16 mouse cellular contexts compared by ENCODE assay signal in the genomic region with DNA sequence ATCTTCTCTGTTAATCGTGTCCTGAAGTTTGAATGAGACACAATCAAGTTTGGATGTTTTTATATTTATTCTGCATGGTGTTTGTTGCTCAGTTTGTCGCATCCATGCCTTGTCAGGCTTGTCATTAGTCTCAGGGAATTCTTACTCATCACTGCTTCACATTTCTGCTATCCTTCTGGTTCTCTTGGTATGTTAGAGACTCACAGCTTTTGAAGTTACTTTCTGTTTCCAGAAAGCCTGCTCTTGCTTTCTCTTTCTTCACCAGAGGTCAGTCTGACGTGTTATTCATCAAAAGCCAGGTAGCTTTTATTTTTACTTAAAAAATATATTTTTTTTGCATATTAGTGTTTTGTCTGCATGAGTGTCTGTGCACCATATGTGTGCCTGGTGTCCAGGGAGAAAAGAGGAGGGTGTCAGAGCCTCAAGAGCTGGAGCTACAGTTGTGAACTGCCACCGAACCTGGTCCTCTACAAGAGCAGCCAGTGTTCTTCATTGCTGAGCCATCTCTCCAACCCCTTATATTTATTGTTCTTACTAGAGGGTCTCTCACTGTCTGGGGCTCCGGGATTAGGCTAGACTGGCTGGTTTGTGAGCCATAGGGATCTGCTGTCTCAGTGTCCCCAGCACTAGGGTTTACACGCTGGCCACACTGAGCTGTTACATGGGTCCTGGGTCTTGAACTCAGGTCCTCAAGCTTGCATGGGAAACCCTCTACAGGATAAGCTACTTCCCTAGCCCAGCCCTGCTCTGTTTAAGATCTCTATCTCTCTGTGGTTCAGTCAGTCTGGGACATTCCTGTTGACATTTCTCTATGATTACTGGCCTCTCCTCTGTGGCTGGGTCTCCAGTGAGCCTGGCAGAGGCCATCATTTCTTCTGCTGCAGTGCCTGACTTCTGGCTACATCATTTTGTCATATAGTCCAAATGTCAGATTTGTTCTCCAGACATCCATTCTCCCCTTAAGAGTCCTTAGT. TPM values are rescaled to one million over a fixed set of nuclear protein-coding genes. Genes with fewer than 3 reads are reported as not detected.
DNase-seq lines count a peak whose midpoint lies in the region; ATAC-seq and TF ChIP-seq lines count a peak whose summit lies in the region.
"Had no signal": no experiment of that assay in that cellular context is flagged by ENCODE, and none has a peak within 500 bp of the region (broad histone marks: within the 10 kb centered on the region; RNA-seq: fewer than 3 reads in every experiment).

No protein-coding gene starts in this region.

- H3K4me1 ChIP-seq in embryonic facial prominence, embryonic 12.5 days = peaks cover 36% of the 10 kb centered on the region
- H3K4me1 ChIP-seq in embryonic facial prominence, embryonic 10.5 days = peaks cover 54% of the 10 kb centered on the region
- H3K4me1 ChIP-seq in lung, adult 2 months (ENCODE audit: control insufficient read depth, insufficient read depth, low read length) = peaks cover 44% of the 10 kb centered on the region
- H3K4me1 ChIP-seq in brown adipose tissue, adult 24 weeks (ENCODE audit: control insufficient read depth, insufficient read depth, insufficient read length, low read length) = peaks cover 41% of the 10 kb centered on the region

- no peak overlapping the region for H3K9ac ChIP-seq in embryonic facial prominence, embryonic 12.5 days
- H3K9ac ChIP-seq: embryonic facial prominence, embryonic 13.5 days; heart, embryonic 15.5 days; kidney, embryonic 15.5 days; limb, embryonic 15.5 days; neural tube, embryonic 12.5 days had no signal

- 80% methylated on average over 6 of the region's 6 CpGs for WGBS in embryonic facial prominence, embryonic 12.5 days
- WGBS in embryonic facial prominence, embryonic 10.5 days = 82% methylated on average over 6 of the region's 6 CpGs
- 62% methylated on average over 6 of the region's 6 CpGs for WGBS in lung, adult 2 months

- no peak overlapping the region for H3K4me3 ChIP-seq in embryonic facial prominence, embryonic 12.5 days
- H3K4me3 ChIP-seq in embryonic facial prominence, embryonic 10.5 days = no peak overlapping the region
- no peak overlapping the region for H3K4me3 ChIP-seq in lung, adult 2 months (replicated peaks; ENCODE audit: extremely low read depth, low read depth, low read length)
- no peak overlapping the region for H3K4me3 ChIP-seq in brown adipose tissue, adult 24 weeks (ENCODE audit: insufficient read depth, low read depth, low read length)
- H3K4me3 ChIP-seq: embryonic facial prominence, embryonic 13.5 days; forebrain, embryonic 13.5 days; heart, embryonic 15.5 days; kidney, embryonic 15.5 days; limb, embryonic 15.5 days; neural tube, embryonic 12.5 days had no signal

- ATAC-seq in embryonic facial prominence, embryonic 12.5 days (ENCODE audit: insufficient number of reproducible peaks, insufficient read depth, low FRiP score, low TSS enrichment) = no peak
- ATAC-seq: forebrain, embryonic 13.5 days; hindbrain, postnatal 0 days had no signal

- no peak for TF ChIP-seq POLR2A in lung, adult 2 months (IDR thresholded peaks at IDR 0.05; ENCODE audit: borderline replicate concordance, extremely low read depth, low read depth, low read length)

- no peaks in the 10 kb centered on the region for H3K27me3 ChIP-seq in embryonic facial prominence, embryonic 12.5 days
- H3K27me3 ChIP-seq in embryonic facial prominence, embryonic 10.5 days (replicated peaks; ENCODE audit: low read depth, poor library complexity, severe bottlenecking) = no peaks in the 10 kb centered on the region
- H3K27me3 ChIP-seq: embryonic facial prominence, embryonic 13.5 days; forebrain, embryonic 13.5 days; heart, embryonic 15.5 days; kidney, embryonic 15.5 days; limb, embryonic 15.5 days; neural tube, embryonic 12.5 days had no signal

- H3K36me3 ChIP-seq in embryonic facial prominence, embryonic 12.5 days = no peaks in the 10 kb centered on the region
- no peaks in the 10 kb centered on the region for H3K36me3 ChIP-seq in embryonic facial prominence, embryonic 10.5 days (replicated peaks)
- H3K36me3 ChIP-seq: embryonic facial prominence, embryonic 13.5 days; heart, embryonic 15.5 days; kidney, embryonic 15.5 days; limb, embryonic 15.5 days; neural tube, embryonic 12.5 days had no signal

- H3K4me2 ChIP-seq in embryonic facial prominence, embryonic 12.5 days (replicated peaks) = no peak overlapping the region
- H3K4me2 ChIP-seq: embryonic facial prominence, embryonic 13.5 days; forebrain, embryonic 13.5 days; heart, embryonic 15.5 days; kidney, embryonic 15.5 days; limb, embryonic 15.5 days; neural tube, embryonic 12.5 days had no signal

- H3K27ac ChIP-seq in embryonic facial prominence, embryonic 12.5 days = 0 out of 2 replicates have a peak overlapping the region, but pooled peaks have one; percentile 13
- no peak overlapping the region; the same call in 1 of the 2 replicates for H3K27ac ChIP-seq in embryonic facial prominence, embryonic 10.5 days (replicated peaks)
- 0 out of 2 replicates have a peak overlapping the region, but pooled peaks have one; percentile 8 for H3K27ac ChIP-seq in brown adipose tissue, adult 24 weeks (replicated peaks; ENCODE audit: low read depth, low read length)
- H3K27ac ChIP-seq: forebrain, embryonic 13.5 days; kidney, embryonic 15.5 days; limb, embryonic 15.5 days; neural tube, embryonic 12.5 days had no signal

- no peaks in the 10 kb centered on the region for H3K9me3 ChIP-seq in embryonic facial prominence, embryonic 12.5 days
- no peaks in the 10 kb centered on the region for H3K9me3 ChIP-seq in embryonic facial prominence, embryonic 10.5 days
- H3K9me3 ChIP-seq: embryonic facial prominence, embryonic 13.5 days; forebrain, embryonic 13.5 days; heart, embryonic 15.5 days; kidney, embryonic 15.5 days; limb, embryonic 15.5 days; neural tube, embryonic 12.5 days had no signal

- TF ChIP-seq CTCF in lung, adult 2 months (IDR thresholded peaks at IDR 0.05; ENCODE audit: insufficient read depth, low read length) = no peak

- DNase-seq in embryonic facial prominence, embryonic 10.5 days (ENCODE audit: low spot score) = no peak
- peak; percentile 19 for DNase-seq in lung, postnatal 10 days
- DNase-seq in lung, adult 2 months = no peak
- DNase-seq in naive thymus-derived CD4-positive, alpha-beta T cell, adult 2 months (ENCODE audit: low read depth) = peak; percentile 18
- DNase-seq in spleen, adult 18-20 months = no peak
- DNase-seq in thymus, postnatal 10 days (ENCODE audit: low spot score in 2 of 2) = no peak
- DNase-seq: midbrain, embryonic 14.5 days had no signal

RNA-seq across cellular contexts. Expression of gene Inpp5a, which starts 51.3 kb away (rescaled TPM):
- polyA plus RNA-seq in embryonic facial prominence, embryonic 12.5 days (2016; fragmentation: Nextera tagmentation; extraction: Ambion mirVana) = 29.9 and 34.1 TPM in 2 replicates
- polyA plus RNA-seq in embryonic facial prominence, embryonic 10.5 days (2016; fragmentation: Nextera tagmentation; extraction: Ambion mirVana) = 15.6 and 16.8 TPM in 2 replicates
- 52.1 and 61.0 TPM in 2 replicates for polyA plus RNA-seq in lung, adult 2 months (2012; rRNA removed)
- 31.6 and 42.3 TPM in 2 replicates for polyA plus RNA-seq in brown adipose tissue, adult 24 weeks (2012; ENCODE audit: insufficient read depth, insufficient read length, missing spikeins)

Comparison
In these comparisons a context has a peak if more than half of its experiments do, and no peak if none do; other contexts are left out.
1. DNase-seq: peak in lung, postnatal 10 days (single experiment) and naive thymus-derived CD4-positive, alpha-beta T cell, adult 2 months (single experiment); none in embryonic facial prominence, embryonic 10.5 days (single experiment), lung, adult 2 months (single experiment), spleen, adult 18-20 months (0 of 2) and thymus, postnatal 10 days (0 of 2).